ENCODE assay signal across 29 mouse cellular contexts in genomic region chr7:110811529-110811928, GRCm38 (mm10). TPM values are rescaled to one million over a fixed set of nuclear protein-coding genes. Genes with fewer than 3 reads are reported as not detected.
DNase-seq lines count a peak whose midpoint lies in the region; ATAC-seq lines count a peak whose summit lies in the region.
"Had no signal": no experiment of that assay in that cellular context is flagged by ENCODE, and none has a peak within 500 bp of the region (broad histone marks: within the 10 kb centered on the region; RNA-seq: fewer than 3 reads in every experiment).

No protein-coding gene starts in this region.

- no peaks in the 10 kb centered on the region for H3K27me3 ChIP-seq in heart, embryonic 12.5 days (replicated peaks)
- H3K27me3 ChIP-seq in heart, embryonic 11.5 days (ENCODE audit: control insufficient read depth, insufficient read depth, low read length): no peaks in the 10 kb centered on the region
- H3K27me3 ChIP-seq: CH12.LX; embryonic facial prominence, embryonic 13.5 days; forebrain, embryonic 12.5 days; forebrain, embryonic 15.5 days had no signal

- no peak overlapping the region for H3K4me2 ChIP-seq in heart, embryonic 12.5 days
- H3K4me2 ChIP-seq in heart, embryonic 11.5 days: no peak overlapping the region
- H3K4me2 ChIP-seq: embryonic facial prominence, embryonic 13.5 days; forebrain, embryonic 12.5 days; forebrain, embryonic 15.5 days; hindbrain, embryonic 14.5 days had no signal

- H3K4me1 ChIP-seq in heart, embryonic 12.5 days (replicated peaks): peaks cover 5% of the 10 kb centered on the region
- H3K4me1 ChIP-seq in heart, embryonic 11.5 days (ENCODE audit: control insufficient read depth, insufficient read depth, low read length): no peaks in the 10 kb centered on the region
- H3K4me1 ChIP-seq: forebrain, embryonic 12.5 days; forebrain, embryonic 15.5 days had no signal

- H3K9ac ChIP-seq in heart, embryonic 12.5 days: 0 out of 2 replicates have a peak overlapping the region, but pooled peaks have one; percentile 1
- no peak overlapping the region for H3K9ac ChIP-seq in heart, embryonic 11.5 days (ENCODE audit: low read depth, low read length)
- H3K9ac ChIP-seq: embryonic facial prominence, embryonic 13.5 days; forebrain, embryonic 12.5 days; forebrain, embryonic 15.5 days; hindbrain, embryonic 14.5 days had no signal

- H3K4me3 ChIP-seq in heart, embryonic 12.5 days: no peak overlapping the region
- H3K4me3 ChIP-seq in heart, embryonic 11.5 days (ENCODE audit: low read depth, low read length): no peak overlapping the region
- H3K4me3 ChIP-seq: embryonic facial prominence, embryonic 10.5 days; embryonic facial prominence, embryonic 13.5 days; erythroblast, embryonic 14.5 days; forebrain, embryonic 12.5 days; forebrain, embryonic 15.5 days; gastrocnemius, adult 2 months had no signal

- ATAC-seq in heart, embryonic 12.5 days (ENCODE audit: insufficient number of reproducible peaks, low FRiP score): no peak
- ATAC-seq in heart, embryonic 11.5 days (replicated peaks; ENCODE audit: insufficient number of reproducible peaks, low FRiP score, low TSS enrichment): no peak
- ATAC-seq: forebrain, embryonic 15.5 days; hindbrain, postnatal 0 days; inflammation-experienced regulatory T-cells, adult 6 months; intestine, embryonic 16.5 days had no signal

- no peaks in the 10 kb centered on the region for H3K9me3 ChIP-seq in heart, embryonic 12.5 days (replicated peaks)
- no peaks in the 10 kb centered on the region for H3K9me3 ChIP-seq in heart, embryonic 11.5 days (replicated peaks; ENCODE audit: control insufficient read depth, low read length)
- H3K9me3 ChIP-seq: embryonic facial prominence, embryonic 10.5 days; embryonic facial prominence, embryonic 13.5 days; forebrain, embryonic 12.5 days; forebrain, embryonic 15.5 days; G1E had no signal

- WGBS in heart, embryonic 12.5 days: 73% methylated on average over 5 of the region's 5 CpGs
- 74% methylated on average over 5 of the region's 5 CpGs for WGBS in heart, embryonic 11.5 days (ENCODE audit: insufficient replicate concordance)

- H3K36me3 ChIP-seq in heart, embryonic 12.5 days: peaks cover 17% of the 10 kb centered on the region
- H3K36me3 ChIP-seq in heart, embryonic 11.5 days (ENCODE audit: control insufficient read depth, insufficient read depth, low read length): peaks cover 3% of the 10 kb centered on the region; the same call in 1 of the 2 replicates
- H3K36me3 ChIP-seq: forebrain, embryonic 15.5 days had no signal

- DNase-seq in adrenal gland, postnatal 14 days: peak; percentile 38
- DNase-seq in adrenal gland, postnatal 25 days: no peak
- peak; percentile 49 for DNase-seq in right cerebral cortex, adult 18-20 months
- no peak for DNase-seq in right cerebral cortex, postnatal 25 days
- DNase-seq: adrenal gland, adult 8-10 months; B cell, adult 2 months; cerebellum, adult 11-12 months; cerebellum, adult 8-10 months; cerebellum, postnatal 36 days; embryo, embryonic 11 days; gastrocnemius, adult 2 months; gastrocnemius, postnatal 14 days; heart, adult 18-20 months; heart, postnatal 4 days; kidney, adult 18-20 months; kidney, adult 9 months had no signal

- H3K27ac ChIP-seq in heart, embryonic 12.5 days (ENCODE audit: poor library complexity, severe bottlenecking): 0 out of 2 replicates have a peak overlapping the region, but pooled peaks have one; percentile 4
- H3K27ac ChIP-seq in heart, embryonic 11.5 days (ENCODE audit: low read depth, low read length): no peak overlapping the region
- H3K27ac ChIP-seq: embryonic facial prominence, embryonic 10.5 days; embryonic facial prominence, embryonic 13.5 days; forebrain, embryonic 12.5 days; forebrain, embryonic 15.5 days; hindbrain, embryonic 14.5 days; hindbrain, postnatal 0 days had no signal

RNA-seq across cellular contexts. Expression of gene Rnf141, which starts 32.7 kb away (rescaled TPM):
- 38.8 and 46.1 TPM in 2 replicates for total RNA-seq in adrenal gland, postnatal 14 days (2021)
- total RNA-seq in adrenal gland, postnatal 25 days (2021): 52.9 and 74.3 TPM in 2 replicates
- 35.5 and 37.9 TPM in 2 replicates for polyA plus RNA-seq in heart, embryonic 12.5 days (2016; fragmentation: Nextera tagmentation; extraction: Ambion mirVana)
- 34.1 and 35.5 TPM in 2 replicates for polyA plus RNA-seq in heart, embryonic 11.5 days (2014; fragmentation: Nextera tagmentation; extraction: Ambion mirVana)

RNA-seq across cellular contexts. Expression of gene Ampd3, which starts 43.5 kb away (rescaled TPM):
- 22.9 and 32.8 TPM in 2 replicates for total RNA-seq in adrenal gland, postnatal 14 days (2021)
- 18.9 and 24.6 TPM in 2 replicates for total RNA-seq in adrenal gland, postnatal 25 days (2021)
- 8.2 and 9.4 TPM in 2 replicates for polyA plus RNA-seq in heart, embryonic 12.5 days (2016; fragmentation: Nextera tagmentation; extraction: Ambion mirVana)
- polyA plus RNA-seq in heart, embryonic 11.5 days (2014; fragmentation: Nextera tagmentation; extraction: Ambion mirVana): 6.0 and 8.9 TPM in 2 replicates

RNA-seq across cellular contexts. Expression of gene Lyve1, which starts 51.5 kb away (rescaled TPM):
- 13.2 and 18.8 TPM in 2 replicates for total RNA-seq in adrenal gland, postnatal 14 days (2021)
- 3.8 and 5.9 TPM in 2 replicates for total RNA-seq in adrenal gland, postnatal 25 days (2021)
- polyA plus RNA-seq in heart, embryonic 12.5 days (2016; fragmentation: Nextera tagmentation; extraction: Ambion mirVana): 3.2 and 3.6 TPM in 2 replicates
- polyA plus RNA-seq in heart, embryonic 11.5 days (2014; fragmentation: Nextera tagmentation; extraction: Ambion mirVana): 3.1 and 3.4 TPM in 2 replicates
- total RNA-seq: CH12.LX had no signal
- polyA plus RNA-seq: G1E; inflammation-experienced regulatory T-cells, adult 6 months had no signal

Comparison
In these comparisons a context has a peak if more than half of its experiments do, and no peak if none do; other contexts are left out.
1. DNase-seq: peak in adrenal gland, postnatal 14 days (single experiment) and right cerebral cortex, adult 18-20 months (single experiment); none in adrenal gland, postnatal 25 days (single experiment) and right cerebral cortex, postnatal 25 days (single experiment).